Mouse (Mus musculus) heart, adult 8-10 months (tissue): ENCODE measurements at regions not wholly inside any gene's neighbourhood (a gene's known extent, or its start where the extent isn't known, plus 50 kb on each side); places are given as distances from the start of the nearest gene placed in this dataset.

Experiments
- DNase-seq: peaks from one replicate; pipeline ENCODE4 v3.0.0; 2022; ENCODE audit warnings: low spot score

- DNase-seq = no peak
These were observed 161.5 kb upstream of the Mbnl1 start for GRCm38 (mm10) chr3:60311178-60311577.

GRCm38 (mm10) chr3:60320213-60320936 is 152.3 kb upstream of the Mbnl1 start:
- no peak for DNase-seq

- DNase-seq = no peak
These were observed 149.1 kb upstream of the Mbnl1 start for GRCm38 (mm10) chr3:60323514-60323913.

- DNase-seq = no peak
These were observed 148.2 kb upstream of the Mbnl1 start for GRCm38 (mm10) chr3:60324416-60324815.

GRCm38 (mm10) chr3:60324969-60325368 is 147.7 kb upstream of the Mbnl1 start:
- DNase-seq = no peak

- DNase-seq = no peak
These were observed 140.2 kb upstream of the Mbnl1 start for GRCm38 (mm10) chr3:60332460-60332859.

GRCm38 (mm10) chr3:60333669-60334068 is 139.0 kb upstream of the Mbnl1 start:
- no peak for DNase-seq

GRCm38 (mm10) chr3:60334133-60334532 is 138.5 kb upstream of the Mbnl1 start:
- DNase-seq = no peak

- peak; percentile 10 for DNase-seq
These were observed 126.2 kb upstream of the Mbnl1 start for GRCm38 (mm10) chr3:60346390-60346789.

GRCm38 (mm10) chr3:60347049-60347448 is 125.6 kb upstream of the Mbnl1 start:
- DNase-seq = no peak

GRCm38 (mm10) chr3:60371176-60371965 is 101.3 kb upstream of the Mbnl1 start:
- DNase-seq = peak; percentile 23

- no peak for DNase-seq
These were observed 99.0 kb upstream of the Mbnl1 start for GRCm38 (mm10) chr3:60373662-60374061.

- DNase-seq = no peak
These were observed 84.0 kb upstream of the Mbnl1 start for GRCm38 (mm10) chr3:60388593-60388992.

GRCm38 (mm10) chr3:60389032-60389431 is 83.6 kb upstream of the Mbnl1 start:
- no peak for DNase-seq

GRCm38 (mm10) chr3:60395299-60395698 is 77.3 kb upstream of the Mbnl1 start:
- DNase-seq = no peak

GRCm38 (mm10) chr3:60396971-60397370 is 75.7 kb upstream of the Mbnl1 start:
- no peak for DNase-seq

GRCm38 (mm10) chr3:60398796-60399195 is 73.8 kb upstream of the Mbnl1 start:
- DNase-seq = no peak

- DNase-seq = no peak
These were observed 70.3 kb upstream of the Mbnl1 start for GRCm38 (mm10) chr3:60402251-60402830.

- no peak for DNase-seq
These were observed 65.2 kb upstream of the Mbnl1 start for GRCm38 (mm10) chr3:60407426-60407825.

- DNase-seq = no peak
These were observed 64.7 kb upstream of the Mbnl1 start for GRCm38 (mm10) chr3:60407906-60408305.

GRCm38 (mm10) chr3:60408553-60409282 is 63.9 kb upstream of the Mbnl1 start:
- DNase-seq = peak; percentile 58

- DNase-seq = no peak
These were observed 63.4 kb upstream of the Mbnl1 start for GRCm38 (mm10) chr3:60409283-60409633.
